Mouse (Mus musculus) hindbrain, embryonic 14.5 days (tissue): Measurements from ENCODE around the gene Pfkfb3. TPM values are rescaled to one million over a fixed set of nuclear protein-coding genes. Genes with fewer than 3 reads are reported as not detected.

Source experiments
- ATAC-seq: fragments of 200-750 bp; cut with Nextera tagmentation; 2 replicates; pipeline ENCODE4 v1.8.0; 2017; ENCODE audit warnings: moderate number of reproducible peaks, mild to moderate bottlenecking, moderate TSS enrichment, moderate library complexity; ENCODE audit not compliant: low FRiP score
- DNase-seq: peaks from one replicate; pipeline ENCODE4 v3.0.0-alpha.2; 2015; ENCODE audit warnings: low spot score
- H3K27ac ChIP-seq: fragments of 300-500 bp; sonication (generic); 2 replicates; pipeline ENCODE4 v1.5.1; 2014; ENCODE audit warnings: mild to moderate bottlenecking, moderate library complexity
- H3K27me3 ChIP-seq: fragments of 300-500 bp; sonication (generic); 2 replicates; pipeline ENCODE4 v1.6.1; 2014; ENCODE audit warnings: mild to moderate bottlenecking, low read length, mixed read lengths; ENCODE audit not compliant: control insufficient read depth, insufficient read depth
- H3K36me3 ChIP-seq: fragments of 300-500 bp; sonication (generic); replicated peaks from 2 replicates; pipeline ENCODE4 v1.6.1; 2014; ENCODE audit not compliant: control insufficient read depth, insufficient read depth
- H3K4me1 ChIP-seq: fragments of 300-500 bp; sonication (generic); replicated peaks from 2 replicates; pipeline ENCODE4 v1.6.1; 2014; ENCODE audit warnings: antibody characterized with exemption, low read length, mixed read lengths; ENCODE audit not compliant: control insufficient read depth, insufficient read depth
- H3K4me2 ChIP-seq: fragments of 300-500 bp; sonication (generic); replicated peaks from 2 replicates; pipeline ENCODE4 v1.6.1; 2014; ENCODE audit warnings: mild to moderate bottlenecking, moderate library complexity
- H3K4me3 ChIP-seq: fragments of 300-500 bp; sonication (generic); replicated peaks from 2 replicates; pipeline ENCODE4 v1.5.1; 2014; ENCODE audit warnings: mild to moderate bottlenecking, low read length
- H3K9ac ChIP-seq: fragments of 300-500 bp; sonication (generic); 2 replicates; pipeline ENCODE4 v1.6.1; 2014
- H3K9me3 ChIP-seq: fragments of 300-500 bp; sonication (generic); 2 replicates; pipeline ENCODE4 v1.6.1; 2016; ENCODE audit warnings: low read length; ENCODE audit not compliant: control insufficient read depth
- WGBS: fragments of 180-500 bp; shearing (Covaris S2); extraction: QIAGEN DNeasy Blood & Tissue Kit; methylation state at CpG from one replicate; pipeline ENCODE4 v1.1.7; 2014; 5-methylcytosine and 5-hydroxymethylcytosine counted together
- polyA plus RNA-seq: library from polyadenylated mRNA; unstranded; fragments of >200 nt; fragmentation: Nextera tagmentation; extraction: Ambion mirVana; gene quantifications from 2 replicates; pipeline ENCODE4 v1.2.1, GENCODE M21; 2014

Pfkfb3 gene
- polyA plus RNA-seq, 1 experiment from 2014 or later = 32.0 TPM

- Histone ChIP-seq H3K27ac (no peak overlapping the region), H3K4me2 (no peak overlapping the region), H3K9ac (no peak overlapping the region), H3K9me3 (no peaks in the 10 kb centered on the region), H3K4me3 (no peak overlapping the region), H3K27me3 (no peaks in the 10 kb centered on the region), H3K36me3 (no peaks in the 10 kb centered on the region), H3K4me1 (no peaks in the 10 kb centered on the region)
- DNase-seq (no peak), ATAC-seq (no peak)
- WGBS = 88% methylated on average over 3 of the region's 3 CpGs
Observed at GRCm38 (mm10) chr2:11515828-11516227, 38.0 kb downstream of the Pfkfb3 start.

DNA sequence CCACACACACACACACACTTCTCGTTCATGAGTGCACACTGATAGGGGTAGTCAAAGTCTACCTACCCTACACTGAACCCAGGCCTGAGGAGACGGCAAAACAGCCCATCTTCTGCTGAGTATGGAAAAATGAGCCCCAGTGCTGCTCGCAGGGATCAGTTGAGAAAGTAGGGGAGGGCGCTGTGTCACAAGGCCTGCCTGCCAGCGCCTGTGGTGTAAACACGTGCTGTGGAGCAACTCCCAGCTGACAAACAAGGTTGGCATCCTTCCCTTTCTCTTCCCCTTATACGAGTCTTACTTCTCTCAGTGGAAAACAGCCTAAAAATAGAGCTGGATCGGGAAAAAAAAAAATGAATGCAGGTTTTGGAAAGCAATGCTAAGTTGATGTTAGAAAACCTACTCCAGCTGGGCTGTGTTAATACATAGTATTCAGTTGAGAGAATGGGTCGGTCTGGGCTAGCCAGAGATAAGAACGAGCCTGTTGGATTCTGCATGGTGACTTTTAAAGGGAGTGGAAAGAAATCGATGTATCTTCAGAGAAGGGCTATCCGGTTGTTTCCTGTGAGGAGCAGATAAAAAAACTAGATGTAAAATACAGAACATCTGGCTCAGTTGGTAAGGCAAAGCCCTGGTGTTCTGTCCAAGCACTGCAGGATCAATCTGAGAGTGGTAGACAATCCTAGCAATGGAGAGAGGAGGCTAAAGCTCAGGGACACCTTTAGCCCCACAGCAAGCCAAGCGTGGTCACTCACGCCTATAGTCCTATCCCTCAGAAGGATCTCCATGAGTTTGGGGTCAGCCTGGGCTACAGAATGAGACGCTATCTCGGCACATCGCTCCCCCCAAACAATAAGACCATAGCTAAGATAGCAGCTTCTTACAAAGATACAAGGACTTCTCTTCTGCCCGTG, 40.6 kb downstream of the Pfkfb3 start:
- no peak for DNase-seq
- no peaks in the 10 kb centered on the region for H3K27me3 ChIP-seq
- WGBS = 74% methylated on average over 18 of the region's 18 CpGs

GRCm38 (mm10) chr2:11512127-11512526, 41.8 kb downstream of the Pfkfb3 start:
- no peak for DNase-seq
- Histone ChIP-seq H3K4me3 (no peak overlapping the region), H3K4me1 (no peaks in the 10 kb centered on the region), H3K4me2 (no peak overlapping the region), H3K9ac (no peak overlapping the region), H3K27me3 (no peaks in the 10 kb centered on the region), H3K36me3 (no peaks in the 10 kb centered on the region), H3K27ac (no peak overlapping the region), H3K9me3 (no peaks in the 10 kb centered on the region)
- 87% methylated on average over 1 of the region's 1 CpGs for WGBS
- ATAC-seq = no peak

More for the DNA sequence above, 40.6 kb downstream of the Pfkfb3 start:
- H3K36me3 ChIP-seq = no peaks in the 10 kb centered on the region
- H3K9me3 ChIP-seq = no peaks in the 10 kb centered on the region
- H3K9ac ChIP-seq = no peak overlapping the region
- ATAC-seq = no peak
- no peak overlapping the region for H3K4me3 ChIP-seq
- no peaks in the 10 kb centered on the region for H3K4me1 ChIP-seq
- H3K4me2 ChIP-seq = no peak overlapping the region
- no peak overlapping the region for H3K27ac ChIP-seq

DNA sequence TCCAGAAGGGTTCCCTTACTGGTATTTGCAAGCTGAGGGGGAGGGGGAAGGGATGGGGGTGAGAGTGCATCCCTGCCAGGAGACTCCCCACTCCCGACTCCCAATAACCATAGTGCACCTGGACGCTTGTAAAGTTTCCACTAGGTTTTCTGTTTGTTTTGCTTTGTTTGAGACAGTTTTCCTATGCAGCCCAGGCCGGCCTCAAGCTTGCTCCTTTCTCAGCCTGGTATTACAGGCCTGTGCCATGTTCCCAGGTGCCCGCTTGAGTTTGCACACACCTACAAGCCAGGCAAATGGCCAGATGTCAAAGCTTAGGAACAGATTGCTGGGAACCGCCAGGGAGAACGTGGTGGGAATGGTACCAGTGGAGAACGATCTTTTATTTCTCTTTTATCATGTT, 50.1 kb downstream of the Pfkfb3 start:
- ATAC-seq (no peak), DNase-seq (no peak)
- Histone ChIP-seq H3K9ac (peak overlapping the region; percentile 62), H3K4me2 (peak overlapping the region; percentile 85), H3K36me3 (no peaks in the 10 kb centered on the region), H3K27ac (no peak overlapping the region), H3K4me1 (peaks cover 20% of the 10 kb centered on the region), H3K27me3 (peaks cover 12% of the 10 kb centered on the region; the same call in 1 of the 2 replicates), H3K4me3 (peak overlapping the region; percentile 71), H3K9me3 (no peaks in the 10 kb centered on the region)
- 22% methylated on average over 7 of the region's 7 CpGs for WGBS

DNA sequence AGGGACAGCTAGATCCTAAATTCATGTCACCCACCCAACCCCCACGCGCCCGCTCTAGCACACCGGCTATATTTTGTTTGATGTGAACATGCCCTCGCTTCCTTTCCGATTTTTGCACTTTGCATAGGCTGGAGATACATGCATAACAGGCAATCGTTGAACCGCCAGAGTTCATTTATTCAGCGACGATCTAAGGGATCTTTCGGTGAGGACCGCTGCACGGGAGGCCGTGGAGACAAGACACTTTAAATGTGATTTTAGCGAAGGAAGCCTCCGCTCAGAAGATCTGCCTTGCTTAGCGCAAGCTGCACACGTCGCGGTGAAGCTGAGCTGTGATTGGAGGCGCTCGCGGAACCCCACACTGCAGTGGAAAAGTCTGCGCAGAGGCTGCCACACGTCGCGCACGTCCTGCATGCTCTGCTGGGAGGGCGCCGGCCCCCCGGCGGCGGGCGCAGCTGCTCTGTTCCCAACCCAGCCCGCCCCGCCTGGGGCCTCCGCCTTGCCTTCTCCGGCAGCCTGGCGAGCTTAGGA, 50.9 kb downstream of the Pfkfb3 start:
- Histone ChIP-seq H3K36me3 (peaks cover 4% of the 10 kb centered on the region), H3K4me1 (peaks cover 28% of the 10 kb centered on the region), H3K9me3 (no peaks in the 10 kb centered on the region), H3K27ac (peak overlapping the region; percentile 48), H3K4me3 (peak overlapping the region; percentile 71), H3K27me3 (peaks cover 12% of the 10 kb centered on the region; the same call in 1 of the 2 replicates), H3K9ac (peak overlapping the region; percentile 62), H3K4me2 (peak overlapping the region; percentile 85)
- DNase-seq (peak; percentile 77), ATAC-seq (peak; percentile 69)
- WGBS = 1% methylated on average over 35 of the region's 39 CpGs

GRCm38 (mm10) chr2:11502255-11502765, 51.6 kb downstream of the Pfkfb3 start:
- ATAC-seq (peak; percentile 28; the same call in 1 of the 2 replicates), DNase-seq (no peak)
- peak overlapping the region; percentile 85 for H3K4me2 ChIP-seq
- H3K4me3 ChIP-seq = peak overlapping the region; percentile 71
- peaks cover 12% of the 10 kb centered on the region; the same call in 1 of the 2 replicates for H3K27me3 ChIP-seq
- H3K27ac ChIP-seq = peak overlapping the region; percentile 96; the same call in 1 of the 2 replicates
- peaks cover 7% of the 10 kb centered on the region for H3K36me3 ChIP-seq
- H3K9ac ChIP-seq = peak overlapping the region; percentile 62
- no peaks in the 10 kb centered on the region for H3K9me3 ChIP-seq
- 0% methylated on average over 15 of the region's 15 CpGs for WGBS
- peaks cover 34% of the 10 kb centered on the region for H3K4me1 ChIP-seq

GRCm38 (mm10) chr2:11501301-11502254, 52.3 kb downstream of the Pfkfb3 start:
- under 1% methylated on average over 76 of the region's 76 CpGs for WGBS
- peak; percentile 93 for DNase-seq
- peak overlapping the region; percentile 93 for H3K9ac ChIP-seq
- H3K36me3 ChIP-seq = peaks cover 7% of the 10 kb centered on the region
- H3K4me2 ChIP-seq = peak overlapping the region; percentile 85
- H3K27ac ChIP-seq = peak overlapping the region; percentile 96
- peak; percentile 89 for ATAC-seq
- no peaks in the 10 kb centered on the region for H3K9me3 ChIP-seq
- peak overlapping the region; percentile 71 for H3K4me3 ChIP-seq
- H3K27me3 ChIP-seq = peaks cover 12% of the 10 kb centered on the region; the same call in 1 of the 2 replicates
- H3K4me1 ChIP-seq = peaks cover 41% of the 10 kb centered on the region

DNA sequence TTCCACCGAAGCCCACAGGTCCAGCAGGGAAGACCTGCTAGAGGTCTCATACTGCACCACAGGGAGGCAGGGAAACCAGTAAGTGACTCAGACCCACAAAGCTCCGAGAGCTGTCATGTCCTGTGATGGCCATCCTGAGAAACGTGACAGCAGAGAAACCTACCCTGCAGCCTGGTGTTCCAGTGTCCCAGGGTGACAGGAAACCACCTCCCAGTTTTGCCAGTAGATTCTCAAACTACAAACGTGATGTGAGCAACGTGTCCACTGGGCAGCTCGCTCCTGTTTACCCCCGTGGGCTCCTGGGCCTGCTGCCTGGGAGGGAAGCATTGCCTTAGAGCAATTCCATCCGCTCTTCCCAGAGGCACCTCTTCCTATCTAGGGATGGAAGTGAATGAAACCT, 53.2 kb downstream of the Pfkfb3 start:
- peaks cover 46% of the 10 kb centered on the region for H3K4me1 ChIP-seq
- DNase-seq (peak; percentile 37), ATAC-seq (no peak)
- H3K4me2 ChIP-seq = peak overlapping the region; percentile 85
- peak overlapping the region; percentile 93 for H3K9ac ChIP-seq
- H3K9me3 ChIP-seq = no peaks in the 10 kb centered on the region
- H3K4me3 ChIP-seq = peak overlapping the region; percentile 71
- H3K27me3 ChIP-seq = peaks cover 12% of the 10 kb centered on the region; the same call in 1 of the 2 replicates
- 4% methylated on average over 8 of the region's 8 CpGs for WGBS
- peaks cover 7% of the 10 kb centered on the region for H3K36me3 ChIP-seq
- peak overlapping the region; percentile 96 for H3K27ac ChIP-seq
